Mouse (Mus musculus) B cell, adult 67 days (primary cell): ENCODE measurements around the gene Cfc1. TPM values are rescaled to one million over a fixed set of nuclear protein-coding genes. Genes with fewer than 3 reads are reported as not detected.

Experiments
- total RNA-seq, 2 experiments: library from RNA; stranded (reverse); gene quantifications; 4 replicates each; pipeline ENCODE4 v1.2.4; 2023

The Cfc1 gene
- total RNA-seq = not detected

GRCm38 (mm10) chr1:34535043-34535698, at the start of gene Cfc1:
Gene Cfc1, plus strand, starts transcription at chr1:34535648.

GRCm38 (mm10) chr1:34560843-34561242, 25.4 kb downstream of the Cfc1 start, which contains the start of gene Prss40:
Gene Prss40, minus strand, starts transcription at chr1:34560943.

GRCm38 (mm10) chr1:34578851-34579781, 43.7 kb downstream of the Cfc1 start, which contains the start of gene Amer3:
Gene Amer3, plus strand, starts transcription at chr1:34579657.

Other genes starting within 250 kb of the Cfc1 start
- 10 to 100 TPM; 19.8 to 19.9 TPM for gene Ccdc115, start 96.0 kb upstream of the Cfc1 start, total RNA-seq
- gene Imp4, start 95.8 kb upstream of the Cfc1 start, total RNA-seq = 10 to 100 TPM; 78.3 to 79.2 TPM
- 100 to 1,000 TPM; 111 to 114 TPM for gene Ptpn18, start 75.9 kb upstream of the Cfc1 start, total RNA-seq
- gene Prss39, start 37.2 kb upstream of the Cfc1 start, total RNA-seq = not detected
- gene Prss40, start 25.3 kb downstream of the Cfc1 start, total RNA-seq = not detected
- gene Amer3, start 44.0 kb downstream of the Cfc1 start, total RNA-seq = not detected